Mouse (Mus musculus) heart, adult 2 months (tissue): ENCODE measurements around the gene Acot2. TPM values are rescaled to one million over a fixed set of nuclear protein-coding genes. Genes with fewer than 3 reads are reported as not detected.
A peak's percentile ranks its signal among the peaks of the same experiment; 100 is the strongest.

ENCODE experiments used
- DNase-seq, 2 experiments: peaks; one replicate each; pipeline ENCODE4 v3.0.0; 2021
- H3K27ac ChIP-seq: fragments of 200-600 bp; 2 replicates; pipeline ENCODE4 v1.8.1; 2022
- H3K27me3 ChIP-seq: fragments of 200-500 bp; 2 replicates; pipeline ENCODE4 v1.6.1; 2012; ENCODE audit warnings: mild to moderate bottlenecking, low read length, inconsistent platforms, mixed read lengths; ENCODE audit not compliant: control insufficient read depth, insufficient read depth
- H3K36me3 ChIP-seq: fragments of 200-500 bp; 2 replicates; pipeline ENCODE4 v1.6.1; 2012; ENCODE audit warnings: low read length, inconsistent platforms; ENCODE audit not compliant: control insufficient read depth, insufficient read depth
- H3K4me1 ChIP-seq: fragments of 200-500 bp; 2 replicates; pipeline ENCODE4 v1.6.1; 2011; ENCODE audit warnings: low read length; ENCODE audit not compliant: control insufficient read depth, insufficient read depth
- H3K4me3 ChIP-seq: fragments of 200-600 bp; 2 replicates; pipeline ENCODE4 v1.8.1; 2022
- H3K79me2 ChIP-seq: fragments of 200-500 bp; replicated peaks from 2 replicates; pipeline ENCODE4 v1.6.1; 2012; ENCODE audit warnings: mild to moderate bottlenecking, inconsistent platforms, low read length, moderate library complexity, mixed read lengths; ENCODE audit not compliant: control insufficient read depth, insufficient read depth
- H3K9ac ChIP-seq: fragments of 200-500 bp; 2 replicates; pipeline ENCODE4 v1.6.1; 2012; ENCODE audit warnings: low read depth, mild to moderate bottlenecking, control low read depth, inconsistent platforms, low read length, mixed read lengths
- CTCF ChIP-seq: fragments of 200-600 bp; IDR thresholded peaks from 2 replicates; pipeline ENCODE4 v1.8.1; 2022; ENCODE audit warnings: antibody characterized with exemption, mild to moderate bottlenecking, moderate library complexity
- EP300 ChIP-seq: fragments of 200-500 bp; IDR thresholded peaks from 2 replicates; pipeline ENCODE4 v1.6.1; 2011; ENCODE audit warnings: low read depth, low read length, control low read depth; ENCODE audit not compliant: insufficient read depth
- POLR2A ChIP-seq: fragments of 200-500 bp; IDR thresholded peaks from 2 replicates; pipeline ENCODE4 v1.6.1; 2011; ENCODE audit warnings: mild to moderate bottlenecking, low read depth, low read length, control low read depth; ENCODE audit not compliant: insufficient read depth
- WGBS: fragments of 180-500 bp; shearing (Covaris S2); methylation state at CpG from one replicate; pipeline ENCODE4 v1.1.7; 2018; 5-methylcytosine and 5-hydroxymethylcytosine counted together
- intact Hi-C: fragments of 180-260 bp; cut with DNase I; formaldehyde crosslinking; loops from one replicate; pipeline ENCODE4 v1.15.1; 2025
- polyA plus RNA-seq: library from polyadenylated mRNA; depleted of rRNA; stranded (reverse); fragments of >200 nt; gene quantifications from 2 replicates; pipeline ENCODE4 v1.2.3, GENCODE M21; 2012
- total RNA-seq, 2 experiments: library from RNA; stranded (reverse); gene quantifications; 2 replicates each; pipeline ENCODE4 v1.2.3; 2021

The Acot2 gene
- total and polyA plus RNA-seq, 3 experiments, result 44.4 to 114 (median 112) TPM

GRCm38 (mm10) chr12:83947260-83947811 lies 40.3 kb upstream of the Acot2 start:
- H3K27ac ChIP-seq, result peak overlapping the region; percentile 79
- peak in 1 of 2 experiments; percentile 38 for DNase-seq
- 35% methylated on average over 8 of the region's 8 CpGs for WGBS
- peak; percentile 38; the same call in 1 of the 2 replicates for TF ChIP-seq POLR2A
- no peak for TF ChIP-seq CTCF
- intact Hi-C loops, result loop anchor here (2.0 kb wide), 1 partner anchor 19 kb away; no protein-coding TSS in a partner anchor
- no peaks in the 10 kb centered on the region; the same call in none of the 2 replicates for H3K79me2 ChIP-seq
- peaks cover 3% of the 10 kb centered on the region for H3K36me3 ChIP-seq
- H3K4me3 ChIP-seq, result no peak overlapping the region
- no peak overlapping the region for H3K9ac ChIP-seq
- H3K4me1 ChIP-seq, result peaks cover 11% of the 10 kb centered on the region
- H3K27me3 ChIP-seq, result no peaks in the 10 kb centered on the region

GRCm38 (mm10) chr12:83949043-83949442 lies 38.6 kb upstream of the Acot2 start:
- no peak overlapping the region for H3K9ac ChIP-seq
- H3K4me3 ChIP-seq, result no peak overlapping the region
- H3K27ac ChIP-seq, result no peak overlapping the region
- H3K79me2 ChIP-seq, result no peaks in the 10 kb centered on the region; the same call in none of the 2 replicates
- 40% methylated on average over 4 of the region's 4 CpGs for WGBS
- H3K4me1 ChIP-seq, result peaks cover 12% of the 10 kb centered on the region
- DNase-seq, result no peak
- H3K36me3 ChIP-seq, result peaks cover 4% of the 10 kb centered on the region
- H3K27me3 ChIP-seq, result no peaks in the 10 kb centered on the region
- TF ChIP-seq CTCF (no peak), EP300 (no peak), POLR2A (no peak)
- intact Hi-C loops, result no loop called here

- no peaks in the 10 kb centered on the region; the same call in none of the 2 replicates for H3K79me2 ChIP-seq
These were observed 37.7 kb upstream of the Acot2 start for GRCm38 (mm10) chr12:83949776-83950492.

GRCm38 (mm10) chr12:83950493-83950839 lies 37.2 kb upstream of the Acot2 start, which contains the start of gene Riox1:
Gene Riox1, plus strand, starts transcription at chr12:83950608.
- Histone ChIP-seq H3K4me3 (peak within 1 kb of the TSS; percentile 98), H3K9ac (peak within 1 kb of the TSS; percentile 80), H3K27ac (peak within 1 kb of the TSS; percentile 87), H3K4me1 (peaks cover 12% of the 10 kb centered on the region), H3K27me3 (no peaks in the 10 kb centered on the region), H3K79me2 (no peaks in the 10 kb centered on the region; the same call in none of the 2 replicates), H3K36me3 (peaks cover 4% of the 10 kb centered on the region)
- DNase-seq, result peak; percentile 90 to 91
- intact Hi-C loops, result loop anchor here (2.0 kb wide), 1 partner anchor 30 kb away; the partner anchor contains the start of gene Numb
- under 1% methylated on average over 37 of the region's 37 CpGs for WGBS
- peak; percentile 65 for TF ChIP-seq EP300
- peak; percentile 65 for TF ChIP-seq POLR2A
- TF ChIP-seq CTCF, result peak; percentile 19; the same call in 1 of the 2 replicates

More at GRCm38 (mm10) chr12:83949776-83950492, 37.7 kb upstream of the Acot2 start:
- H3K4me1 ChIP-seq, result peaks cover 12% of the 10 kb centered on the region
- H3K27ac ChIP-seq, result peak overlapping the region; percentile 87
- intact Hi-C loops, result loop anchor here (2.0 kb wide), 1 partner anchor 29 kb away; the partner anchor contains the start of gene Numb
- 20% methylated on average over 11 of the region's 11 CpGs for whole genome bisulfite sequencing
- peaks cover 4% of the 10 kb centered on the region for H3K36me3 ChIP-seq
- peak overlapping the region; percentile 80 for H3K9ac ChIP-seq
- DNase-seq, result no peak
- peak overlapping the region; percentile 98 for H3K4me3 ChIP-seq
- no peaks in the 10 kb centered on the region for H3K27me3 ChIP-seq
- TF ChIP-seq CTCF (no peak), EP300 (no peak), POLR2A (no peak)

- Histone ChIP-seq H3K79me2 (no peaks in the 10 kb centered on the region; the same call in none of the 2 replicates), H3K27me3 (no peaks in the 10 kb centered on the region), H3K36me3 (peaks cover 4% of the 10 kb centered on the region), H3K9ac (peak overlapping the region; percentile 80), H3K4me1 (peaks cover 12% of the 10 kb centered on the region), H3K27ac (peak overlapping the region; percentile 87), H3K4me3 (peak overlapping the region; percentile 98)
- DNase-seq, result peak in 1 of 2 experiments; percentile 58
- 1% methylated on average over 108 of the region's 116 CpGs for WGBS
- intact Hi-C loops, result loop anchor here (2.0 kb wide), 1 partner anchor 30 kb away; the partner anchor contains the start of gene Numb
- TF ChIP-seq CTCF, result no peak
- TF ChIP-seq EP300, result no peak
- no peak for TF ChIP-seq POLR2A
These were observed 36.6 kb upstream of the Acot2 start for GRCm38 (mm10) chr12:83950840-83951701.
